Mouse (Mus musculus) lung, postnatal 0 days (tissue): ENCODE measurements around the gene Nampt. TPM values are rescaled to one million over a fixed set of nuclear protein-coding genes. Genes with fewer than 3 reads are reported as not detected.

Experiments used
- ATAC-seq: fragments of 200-750 bp; cut with Nextera tagmentation; 2 replicates; pipeline ENCODE4 v1.8.0; 2017; ENCODE audit warnings: moderate library complexity
- DNase-seq: peaks from one replicate; pipeline ENCODE4 v3.0.0-alpha.2; 2016; ENCODE audit warnings: low spot score
- H3K27ac ChIP-seq: fragments of 300-500 bp; sonication (generic); 2 replicates; pipeline ENCODE4 v1.5.1; 2014; ENCODE audit warnings: antibody characterized with exemption, mild to moderate bottlenecking, low read length, mixed read lengths
- H3K27me3 ChIP-seq: fragments of 300-500 bp; sonication (generic); replicated peaks from 2 replicates; pipeline ENCODE4 v1.6.1; 2014; ENCODE audit warnings: low read length, mixed read lengths; ENCODE audit not compliant: insufficient read depth
- H3K36me3 ChIP-seq: fragments of 300-500 bp; sonication (generic); 2 replicates; pipeline ENCODE4 v1.6.1; 2014; ENCODE audit warnings: low read length, mixed read lengths; ENCODE audit not compliant: insufficient read depth
- H3K4me1 ChIP-seq: fragments of 300-500 bp; sonication (generic); 2 replicates; pipeline ENCODE4 v1.6.1; 2014; ENCODE audit warnings: antibody characterized with exemption, low read depth, low read length, mixed read lengths; ENCODE audit not compliant: insufficient read depth
- H3K4me2 ChIP-seq: fragments of 300-500 bp; sonication (generic); replicated peaks from 2 replicates; pipeline ENCODE4 v1.6.1; 2014; ENCODE audit warnings: low read depth, mild to moderate bottlenecking, low read length, moderate library complexity, mixed read lengths
- H3K4me3 ChIP-seq: fragments of 300-500 bp; sonication (generic); 2 replicates; pipeline ENCODE4 v1.5.1; 2014; ENCODE audit warnings: low read depth, low read length
- H3K9ac ChIP-seq: fragments of 300-500 bp; sonication (generic); replicated peaks from 2 replicates; pipeline ENCODE4 v1.6.1; 2014; ENCODE audit warnings: low read depth, mild to moderate bottlenecking
- H3K9me3 ChIP-seq: fragments of 300-500 bp; sonication (generic); 2 replicates; pipeline ENCODE4 v1.6.1; 2016; ENCODE audit warnings: low read length, mixed read lengths
- CTCF ChIP-seq: IDR thresholded peaks from 2 replicates; pipeline ENCODE4 v1.5.1; 2016; ENCODE audit warnings: antibody characterized with exemption, mild to moderate bottlenecking
- EP300 ChIP-seq: IDR thresholded peaks from 2 replicates; pipeline ENCODE4 v1.6.1; 2016; ENCODE audit warnings: antibody characterized with exemption, mild to moderate bottlenecking, control low read depth
- WGBS: fragments of 180-500 bp; shearing (Covaris S2); extraction: QIAGEN DNeasy Blood & Tissue Kit; methylation state at CpG from one replicate; pipeline ENCODE4 v1.1.7; 2014; 5-methylcytosine and 5-hydroxymethylcytosine counted together
- polyA plus RNA-seq: library from polyadenylated mRNA; unstranded; fragments of >200 nt; fragmentation: Nextera tagmentation; extraction: Ambion mirVana; gene quantifications from 2 replicates; pipeline ENCODE4 v1.2.1, GENCODE M21; 2015

Nampt gene
- polyA plus RNA-seq, 1 experiment from 2014 or later: 18.7 TPM

DNA sequence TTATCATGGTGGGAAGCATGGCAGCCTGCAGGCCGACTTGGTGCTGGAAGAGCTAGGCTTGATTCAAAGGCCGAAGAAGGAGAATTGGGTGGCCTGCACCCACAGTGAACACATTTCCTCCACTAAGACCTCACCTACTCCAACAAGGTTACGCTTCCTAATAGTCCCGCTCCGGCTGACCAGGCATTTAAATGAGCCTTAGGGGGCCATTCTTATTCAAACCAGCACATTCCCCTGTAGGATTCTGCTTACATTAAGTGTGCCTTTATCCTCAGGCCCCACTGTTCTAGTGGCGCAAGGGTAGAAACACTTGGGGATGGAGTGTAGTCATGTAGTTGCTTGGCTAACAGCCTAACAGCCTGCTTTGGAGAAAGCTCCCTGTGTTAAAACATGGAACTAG is 5.2 kb downstream of the Nampt start:
- ATAC-seq: no peak

GRCm38 (mm10) chr12:32826971-32827370 is 7.6 kb downstream of the Nampt start:
- no peak for TF ChIP-seq EP300
- TF ChIP-seq CTCF: peak; percentile 84
- Histone ChIP-seq H3K27me3 (no peaks in the 10 kb centered on the region), H3K4me3 (no peak overlapping the region), H3K9ac (no peak overlapping the region), H3K9me3 (no peaks in the 10 kb centered on the region), H3K4me2 (no peak overlapping the region), H3K27ac (no peak overlapping the region), H3K4me1 (no peaks in the 10 kb centered on the region), H3K36me3 (no peaks in the 10 kb centered on the region)
- DNase-seq: peak; percentile 72
- WGBS: 23% methylated on average over 3 of the region's 3 CpGs
- peak; percentile 44; the same call in 1 of the 2 replicates for ATAC-seq

More for the DNA sequence above, 5.2 kb downstream of the Nampt start:
- H3K36me3 ChIP-seq: no peaks in the 10 kb centered on the region
- H3K4me1 ChIP-seq: no peaks in the 10 kb centered on the region
- H3K27ac ChIP-seq: no peak overlapping the region
- TF ChIP-seq CTCF (no peak), EP300 (no peak)
- 90% methylated on average over 6 of the region's 6 CpGs for WGBS
- no peak overlapping the region for H3K4me2 ChIP-seq
- H3K27me3 ChIP-seq: no peaks in the 10 kb centered on the region
- DNase-seq: no peak
- no peak overlapping the region for H3K9ac ChIP-seq
- no peaks in the 10 kb centered on the region for H3K9me3 ChIP-seq
- H3K4me3 ChIP-seq: no peak overlapping the region

GRCm38 (mm10) chr12:32828137-32828760 is 8.9 kb downstream of the Nampt start:
- H3K27ac ChIP-seq: no peak overlapping the region

DNA sequence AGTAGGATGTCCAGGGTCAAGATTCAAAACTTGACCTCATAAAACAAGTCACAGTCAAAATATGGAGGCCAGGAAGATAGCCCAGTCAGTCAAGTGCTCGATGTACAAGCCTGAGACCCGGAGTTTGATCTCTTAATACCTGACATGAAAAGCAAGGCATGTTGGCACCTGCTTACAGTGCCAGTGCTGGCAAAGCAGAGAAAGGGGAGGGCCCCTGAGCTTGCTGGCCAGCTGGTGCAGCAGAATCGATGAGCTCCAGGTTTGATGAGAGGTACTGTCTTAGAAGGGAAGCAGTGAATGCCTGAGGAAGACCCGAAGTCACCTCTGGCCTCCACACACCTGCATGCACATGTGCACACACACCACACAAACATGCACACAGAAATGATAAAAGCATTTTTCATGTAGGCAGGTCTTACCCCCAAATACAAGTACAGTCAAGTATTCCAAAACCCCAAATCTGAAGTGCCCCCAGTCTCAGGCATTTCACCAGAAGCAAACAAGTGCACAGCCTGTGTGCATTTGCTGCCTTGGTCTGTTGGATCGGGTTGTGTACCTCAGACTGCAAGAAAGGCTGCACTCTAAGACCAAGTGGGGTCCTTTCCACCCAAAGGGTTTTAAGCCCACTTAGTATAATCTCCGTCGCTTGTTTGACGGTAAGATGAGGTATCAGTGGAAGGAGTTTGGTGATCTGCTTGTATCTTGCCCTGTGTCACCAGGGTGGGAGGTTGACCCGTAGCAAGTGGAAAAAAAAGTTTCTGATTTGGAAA is 10.2 kb downstream of the Nampt start:
- no peak for TF ChIP-seq CTCF
- no peak for TF ChIP-seq EP300
- Histone ChIP-seq H3K27ac (no peak overlapping the region), H3K4me3 (no peak overlapping the region), H3K4me1 (no peaks in the 10 kb centered on the region), H3K36me3 (peaks cover 3% of the 10 kb centered on the region; the same call in 1 of the 2 replicates), H3K9ac (no peak overlapping the region), H3K9me3 (no peaks in the 10 kb centered on the region), H3K27me3 (no peaks in the 10 kb centered on the region), H3K4me2 (no peak overlapping the region)
- WGBS: 83% methylated on average over 9 of the region's 9 CpGs
- no peak for DNase-seq
- ATAC-seq: no peak

More at GRCm38 (mm10) chr12:32828137-32828760, 8.9 kb downstream of the Nampt start:
- Histone ChIP-seq H3K4me1 (no peaks in the 10 kb centered on the region), H3K4me2 (no peak overlapping the region), H3K4me3 (no peak overlapping the region), H3K9ac (no peak overlapping the region), H3K27me3 (no peaks in the 10 kb centered on the region), H3K36me3 (peaks cover 3% of the 10 kb centered on the region; the same call in 1 of the 2 replicates), H3K9me3 (no peaks in the 10 kb centered on the region)
- DNase-seq (no peak), ATAC-seq (no peak)
- 74% methylated on average over 8 of the region's 8 CpGs for WGBS
- TF ChIP-seq EP300: no peak
- TF ChIP-seq CTCF: no peak

GRCm38 (mm10) chr12:32832076-32832475 is 12.7 kb downstream of the Nampt start:
- Histone ChIP-seq H3K9ac (no peak overlapping the region), H3K27me3 (no peaks in the 10 kb centered on the region), H3K4me1 (no peaks in the 10 kb centered on the region), H3K4me3 (no peak overlapping the region), H3K9me3 (no peaks in the 10 kb centered on the region), H3K36me3 (peaks cover 3% of the 10 kb centered on the region; the same call in 1 of the 2 replicates), H3K4me2 (no peak overlapping the region), H3K27ac (no peak overlapping the region)
- TF ChIP-seq EP300: no peak
- no peak for TF ChIP-seq CTCF
- 84% methylated on average over 3 of the region's 3 CpGs for WGBS
- ATAC-seq (no peak), DNase-seq (no peak)

DNA sequence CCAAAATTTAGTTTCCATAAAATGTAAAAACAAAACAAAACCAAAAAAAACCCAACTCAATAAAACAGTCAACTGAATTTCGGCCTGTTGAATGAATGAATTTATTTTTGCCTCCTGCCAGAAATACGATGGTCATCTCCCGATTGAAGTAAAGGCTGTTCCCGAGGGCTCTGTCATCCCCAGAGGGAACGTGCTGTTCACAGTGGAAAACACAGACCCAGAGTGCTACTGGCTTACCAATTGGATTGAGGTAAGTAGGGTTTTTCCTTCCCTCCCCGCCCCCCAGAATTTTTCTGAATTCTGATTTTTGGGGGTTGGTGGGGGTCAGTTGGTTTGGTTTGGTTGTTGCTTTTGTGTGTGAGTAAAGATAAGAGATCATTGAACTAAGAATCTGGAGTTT is 15.4 kb downstream of the Nampt start:
- no peak overlapping the region for H3K4me2 ChIP-seq
- H3K9me3 ChIP-seq: no peaks in the 10 kb centered on the region
- ATAC-seq (no peak), DNase-seq (no peak)
- WGBS: 81% methylated on average over 6 of the region's 6 CpGs
- no peaks in the 10 kb centered on the region for H3K27me3 ChIP-seq
- no peak overlapping the region for H3K9ac ChIP-seq
- H3K27ac ChIP-seq: no peak overlapping the region
- no peaks in the 10 kb centered on the region for H3K4me1 ChIP-seq
- peaks cover 9% of the 10 kb centered on the region; the same call in 1 of the 2 replicates for H3K36me3 ChIP-seq
- no peak overlapping the region for H3K4me3 ChIP-seq
- TF ChIP-seq CTCF: no peak
- TF ChIP-seq EP300: no peak
